Mouse (Mus musculus): ENCODE data around the gene Btnl10. TPM values are rescaled to one million over a fixed set of nuclear protein-coding genes. Genes with fewer than 3 reads are reported as not detected.

Gene Btnl10
- polyA plus RNA-seq, 1 experiment, result not detected

DNA sequence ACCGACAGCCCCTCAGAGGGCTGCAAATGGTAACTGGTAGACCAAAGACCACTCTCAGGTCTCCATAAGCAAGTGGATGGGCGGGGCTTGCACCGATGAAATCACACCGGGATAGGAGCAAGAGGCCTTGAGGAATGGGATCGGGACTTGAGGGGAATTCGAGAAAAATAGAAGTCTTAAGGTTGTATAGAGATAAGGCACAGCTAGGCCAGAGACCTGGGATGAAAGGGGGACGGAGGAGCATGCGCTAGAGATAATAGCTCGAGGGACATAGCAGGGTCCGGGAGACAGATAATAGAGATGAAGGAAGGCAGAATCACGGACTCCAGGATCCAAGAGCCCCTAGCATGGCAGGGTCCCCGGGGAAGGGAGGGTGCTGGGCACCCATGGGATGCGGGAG, 20.2 kb downstream of the Btnl10 start:
- Histone ChIP-seq H3K4me3 (replicated peaks; ENCODE audit: insufficient read depth, low read depth, low read length) (peak overlapping the region; percentile 88), H3K27me3 (ENCODE audit: control insufficient read depth, insufficient read depth, low read length) (no peaks in the 10 kb centered on the region), H3K27ac (ENCODE audit: insufficient read depth, low read length) (peak overlapping the region; percentile 88), H3K4me1 (ENCODE audit: control insufficient read depth, insufficient read depth, low read length) (peaks cover 16% of the 10 kb centered on the region)
- peak in 1 of 2 experiments; percentile 42 for DNase-seq
- WGBS, result under 1% methylated on average over 13 of the region's 13 CpGs
- TF ChIP-seq CTCF (IDR thresholded peaks at IDR 0.05; ENCODE audit: borderline replicate concordance, insufficient read depth, low read depth, low read length) (no peak), POLR2A (IDR thresholded peaks at IDR 0.05; ENCODE audit: borderline replicate concordance, insufficient read depth, low read length) (no peak)

DNA sequence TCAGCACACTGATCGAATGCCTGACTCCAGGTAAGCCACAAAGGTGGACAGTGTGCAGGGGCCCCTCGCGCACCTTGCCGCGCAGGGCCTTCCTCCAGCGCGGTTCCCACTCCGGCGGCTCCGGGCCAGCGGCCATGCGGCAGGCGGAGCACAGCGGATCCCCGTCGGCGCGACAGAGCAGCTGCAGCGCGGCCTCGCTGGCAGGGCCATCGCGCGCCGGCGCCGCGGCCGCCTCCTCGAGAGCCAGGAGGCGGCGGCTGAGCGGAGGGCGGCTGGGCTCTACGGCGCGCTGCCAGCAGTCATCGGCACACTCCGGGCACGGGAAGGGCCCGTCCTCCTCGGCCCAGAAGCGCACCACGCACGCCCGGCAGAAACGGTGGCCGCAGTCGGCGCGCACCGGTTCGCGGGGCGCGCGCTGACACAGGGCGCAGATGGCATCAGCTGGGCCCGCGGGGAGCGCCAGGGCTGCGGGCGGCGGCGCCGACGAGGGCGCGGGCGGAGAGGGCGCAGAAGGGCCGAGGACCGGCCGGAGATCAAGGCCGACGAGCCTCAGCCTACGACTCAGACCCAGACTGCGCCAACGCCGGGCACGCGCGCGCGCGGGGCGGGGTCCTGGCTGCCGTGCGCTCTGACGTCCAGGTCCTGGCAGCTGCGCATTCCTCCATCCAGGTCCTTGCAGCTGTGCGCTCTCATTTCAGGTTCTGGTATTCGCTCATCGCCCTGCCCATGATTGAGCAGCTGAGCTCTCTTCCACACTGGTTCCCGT, 20.8 kb downstream of the Btnl10 start, which contains the start of gene Rnf187:
Gene Rnf187, minus strand, starts transcription at position 595 of the 766 bp plus-strand sequence.
- DNase-seq, result peak; percentile 95 to 97
- WGBS, result under 1% methylated on average over 93 of the region's 95 CpGs
- Histone ChIP-seq H3K4me3 (replicated peaks; ENCODE audit: insufficient read depth, low read depth, low read length) (peak within 1 kb of the TSS; percentile 88), H3K4me1 (ENCODE audit: control insufficient read depth, insufficient read depth, low read length) (peaks cover 16% of the 10 kb centered on the region), H3K27me3 (ENCODE audit: control insufficient read depth, insufficient read depth, low read length) (no peaks in the 10 kb centered on the region), H3K27ac (ENCODE audit: insufficient read depth, low read length) (peak within 1 kb of the TSS; percentile 88)
- TF ChIP-seq CTCF (IDR thresholded peaks at IDR 0.05; ENCODE audit: borderline replicate concordance, insufficient read depth, low read depth, low read length) (no peak), POLR2A (IDR thresholded peaks at IDR 0.05; ENCODE audit: borderline replicate concordance, insufficient read depth, low read length) (peak; percentile 91)

DNA sequence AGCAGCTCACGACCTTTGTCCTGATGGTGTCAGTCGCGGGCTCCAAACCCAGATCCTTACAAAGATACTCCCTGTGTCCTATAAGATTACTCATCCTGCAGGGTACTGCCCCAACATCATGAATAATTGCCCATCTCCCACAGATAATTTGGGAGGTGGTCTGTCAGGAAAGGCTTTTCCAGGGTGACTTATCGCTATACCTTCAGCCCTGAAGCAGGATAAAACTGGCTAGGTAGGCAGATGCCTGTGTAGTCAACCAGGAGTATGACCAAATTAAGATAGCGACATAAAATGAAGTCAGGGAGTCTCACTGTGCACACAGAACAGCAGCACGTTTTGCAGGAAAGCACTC, 21.4 kb downstream of the Btnl10 start:
- Histone ChIP-seq H3K27ac (ENCODE audit: insufficient read depth, low read length) (peak overlapping the region; percentile 67), H3K27me3 (ENCODE audit: control insufficient read depth, insufficient read depth, low read length) (no peaks in the 10 kb centered on the region), H3K4me1 (ENCODE audit: control insufficient read depth, insufficient read depth, low read length) (peaks cover 16% of the 10 kb centered on the region), H3K4me3 (replicated peaks; ENCODE audit: insufficient read depth, low read depth, low read length) (peak overlapping the region; percentile 88)
- DNase-seq, result no peak
- 5% methylated on average over 6 of the region's 6 CpGs for WGBS
- TF ChIP-seq CTCF (IDR thresholded peaks at IDR 0.05; ENCODE audit: borderline replicate concordance, insufficient read depth, low read depth, low read length), result no peak
- no peak for TF ChIP-seq POLR2A (IDR thresholded peaks at IDR 0.05; ENCODE audit: borderline replicate concordance, insufficient read depth, low read length)

DNA sequence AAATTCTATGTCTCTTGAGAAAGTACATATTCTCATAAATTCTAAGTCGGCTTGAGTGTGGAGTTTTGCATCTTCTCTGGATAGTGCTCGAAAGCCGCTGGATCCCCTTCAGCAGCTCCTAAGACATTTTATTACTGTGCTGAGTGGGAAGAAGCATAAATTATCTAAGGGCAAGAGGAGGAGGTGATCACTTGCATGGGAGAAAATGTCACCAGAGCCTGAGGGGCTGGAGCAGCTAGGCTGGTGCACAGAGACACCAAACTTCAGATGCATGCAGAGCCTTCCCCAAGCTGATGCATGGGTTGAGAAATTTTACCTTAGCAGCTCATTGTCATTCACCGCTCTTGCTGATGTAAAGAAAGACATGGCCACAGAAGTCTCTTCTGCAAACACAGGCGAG, 26.4 kb downstream of the Btnl10 start:
- H3K4me1 ChIP-seq (ENCODE audit: control insufficient read depth, insufficient read depth, low read length), result peaks cover 6% of the 10 kb centered on the region
- no peak overlapping the region for H3K4me3 ChIP-seq (replicated peaks; ENCODE audit: insufficient read depth, low read depth, low read length)
- H3K27me3 ChIP-seq (ENCODE audit: control insufficient read depth, insufficient read depth, low read length), result no peaks in the 10 kb centered on the region
- TF ChIP-seq POLR2A (IDR thresholded peaks at IDR 0.05; ENCODE audit: borderline replicate concordance, insufficient read depth, low read length), result no peak
- no peak for DNase-seq
- no peak overlapping the region for H3K27ac ChIP-seq (ENCODE audit: insufficient read depth, low read length)
- WGBS, result 86% methylated on average over 5 of the region's 5 CpGs

DNA sequence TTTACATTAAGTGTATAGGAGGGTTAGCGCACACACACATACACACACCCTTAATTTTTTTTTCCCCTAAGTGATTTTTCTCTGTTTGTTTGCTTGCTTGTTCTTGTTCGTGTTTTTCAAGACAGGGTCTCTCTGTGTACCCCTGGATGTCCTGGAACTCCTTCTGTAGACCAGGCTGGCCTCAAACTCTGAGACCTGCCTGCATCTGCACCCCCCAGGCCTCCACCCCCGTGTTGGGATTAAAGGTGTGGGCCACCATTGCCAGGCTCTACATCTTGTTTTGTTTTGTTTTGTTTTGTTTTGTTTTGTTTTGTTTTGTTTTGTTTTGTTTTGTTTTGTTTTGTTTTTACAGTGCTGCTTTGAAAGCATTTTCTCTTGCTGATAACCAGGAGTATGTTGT, 29.6 kb downstream of the Btnl10 start:
- Histone ChIP-seq H3K27ac (ENCODE audit: insufficient read depth, low read length) (peak overlapping the region; percentile 89), H3K27me3 (ENCODE audit: control insufficient read depth, insufficient read depth, low read length) (no peaks in the 10 kb centered on the region), H3K4me1 (ENCODE audit: control insufficient read depth, insufficient read depth, low read length) (peaks cover 6% of the 10 kb centered on the region), H3K4me3 (replicated peaks; ENCODE audit: insufficient read depth, low read depth, low read length) (peak overlapping the region; percentile 61)
- no peak for TF ChIP-seq POLR2A (IDR thresholded peaks at IDR 0.05; ENCODE audit: borderline replicate concordance, insufficient read depth, low read length)
- TF ChIP-seq CTCF (IDR thresholded peaks at IDR 0.05; ENCODE audit: borderline replicate concordance, insufficient read depth, low read depth, low read length), result no peak
- 57% methylated on average over 3 of the region's 3 CpGs for WGBS
- DNase-seq, result no peak

DNA sequence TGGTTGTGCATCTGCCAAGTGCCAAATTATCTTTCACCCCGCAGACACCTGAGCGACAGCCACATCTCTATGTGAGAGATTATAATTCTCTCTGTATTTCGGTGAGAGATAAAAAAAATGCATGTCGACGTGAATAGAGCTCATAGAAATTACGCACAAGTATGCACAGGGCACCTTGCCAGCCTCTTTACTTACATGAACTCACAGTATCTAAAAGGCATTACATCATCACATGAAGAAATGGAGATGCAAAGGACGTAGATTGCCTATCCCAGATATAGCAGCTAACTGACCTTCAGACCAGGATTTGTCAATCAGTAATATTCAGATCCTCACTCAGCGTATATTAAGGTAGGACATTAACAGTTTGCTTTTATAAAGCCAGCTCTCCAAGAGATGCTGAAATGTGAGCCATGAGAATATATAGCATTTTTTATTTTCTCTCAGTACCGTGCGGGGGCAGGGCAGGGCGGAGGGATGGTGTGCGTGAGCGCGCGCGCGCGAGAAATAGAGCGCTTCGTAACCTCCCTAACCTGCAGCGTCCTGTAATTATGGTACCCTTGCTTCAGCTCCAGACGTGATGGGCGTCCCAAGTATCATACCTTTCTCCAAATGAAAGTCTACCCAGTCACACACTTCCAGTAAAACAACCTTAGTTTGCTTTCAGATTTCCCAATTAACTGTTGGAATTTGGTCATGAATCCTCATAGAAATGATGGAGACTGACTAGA, 30.3 kb downstream of the Btnl10 start:
- peaks cover 6% of the 10 kb centered on the region for H3K4me1 ChIP-seq (ENCODE audit: control insufficient read depth, insufficient read depth, low read length)
- no peak for TF ChIP-seq POLR2A (IDR thresholded peaks at IDR 0.05; ENCODE audit: borderline replicate concordance, insufficient read depth, low read length)
- TF ChIP-seq CTCF (IDR thresholded peaks at IDR 0.05; ENCODE audit: borderline replicate concordance, insufficient read depth, low read depth, low read length), result no peak
- WGBS, result 3% methylated on average over 23 of the region's 23 CpGs

DNA sequence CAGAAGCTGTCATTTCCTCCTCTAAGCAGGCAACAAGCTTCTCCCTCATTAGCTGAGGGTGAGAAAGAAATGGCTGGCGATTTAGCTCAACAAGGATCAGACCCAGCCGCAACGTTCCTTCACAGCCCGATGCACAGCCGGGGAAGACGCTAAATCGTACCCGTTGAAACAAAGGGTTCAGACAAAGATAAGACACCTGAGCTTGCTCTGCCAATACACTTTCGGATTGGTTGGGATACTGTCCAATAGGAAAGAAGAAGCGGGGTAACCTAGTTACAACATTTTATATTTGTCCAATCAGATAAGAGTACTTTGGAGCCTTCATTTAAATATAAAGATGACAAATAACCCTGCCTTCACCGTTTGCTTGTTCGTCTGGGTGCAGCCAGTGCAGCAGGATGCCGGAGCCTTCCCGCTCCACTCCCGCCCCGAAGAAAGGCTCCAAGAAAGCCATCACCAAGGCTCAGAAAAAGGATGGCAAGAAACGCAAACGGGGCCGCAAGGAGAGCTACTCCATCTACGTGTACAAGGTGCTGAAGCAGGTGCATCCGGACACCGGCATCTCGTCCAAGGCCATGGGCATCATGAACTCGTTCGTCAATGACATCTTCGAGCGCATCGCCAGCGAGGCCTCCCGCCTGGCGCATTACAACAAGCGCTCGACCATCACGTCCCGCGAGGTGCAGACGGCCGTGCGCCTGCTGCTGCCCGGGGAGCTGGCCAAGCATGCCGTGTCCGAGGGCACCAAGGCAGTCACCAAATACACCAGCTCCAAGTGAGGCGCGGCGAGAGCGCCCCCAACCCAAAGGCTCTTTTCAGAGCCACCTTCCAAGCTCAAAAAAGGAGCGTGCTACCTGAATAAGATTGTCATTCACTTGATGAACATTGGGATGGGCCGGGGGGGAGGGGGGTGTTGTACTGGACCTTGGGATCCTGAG, 31.1 kb downstream of the Btnl10 start, which contains the start of gene Hist3h2ba:
Gene Hist3h2ba, plus strand, starts transcription at position 379 of the 938 bp plus-strand sequence.
- under 1% methylated on average over 48 of the region's 48 CpGs for WGBS

More for the DNA sequence above, 30.3 kb downstream of the Btnl10 start:
- peak overlapping the region; percentile 89 for H3K27ac ChIP-seq (ENCODE audit: insufficient read depth, low read length)
- H3K27me3 ChIP-seq (ENCODE audit: control insufficient read depth, insufficient read depth, low read length), result no peaks in the 10 kb centered on the region
- H3K4me3 ChIP-seq (replicated peaks; ENCODE audit: insufficient read depth, low read depth, low read length), result peak overlapping the region; percentile 61
- DNase-seq, result peak; percentile 79 to 82

More for the DNA sequence above, 31.1 kb downstream of the Btnl10 start, which contains the start of gene Hist3h2ba:
- TF ChIP-seq CTCF (IDR thresholded peaks at IDR 0.05; ENCODE audit: borderline replicate concordance, insufficient read depth, low read depth, low read length), result no peak
- TF ChIP-seq POLR2A (IDR thresholded peaks at IDR 0.05; ENCODE audit: borderline replicate concordance, insufficient read depth, low read length), result peak; percentile 99
- H3K27me3 ChIP-seq (ENCODE audit: control insufficient read depth, insufficient read depth, low read length), result no peaks in the 10 kb centered on the region
- H3K4me3 ChIP-seq (replicated peaks; ENCODE audit: insufficient read depth, low read depth, low read length), result peak within 1 kb of the TSS; percentile 91
- DNase-seq, result peak; percentile 91 to 97
- H3K27ac ChIP-seq (ENCODE audit: insufficient read depth, low read length), result peak within 1 kb of the TSS; percentile 95
- peaks cover 6% of the 10 kb centered on the region for H3K4me1 ChIP-seq (ENCODE audit: control insufficient read depth, insufficient read depth, low read length)

Measured in cerebellum, adult 2 months (tissue).